Mouse (Mus musculus): Measurements from ENCODE around the gene Kat7. TPM values are rescaled to one million over a fixed set of nuclear protein-coding genes. Genes with fewer than 3 reads are reported as not detected.

The Kat7 gene
- polyA plus RNA-seq, 1 experiment from 2014 or later = 83.4 TPM

DNA sequence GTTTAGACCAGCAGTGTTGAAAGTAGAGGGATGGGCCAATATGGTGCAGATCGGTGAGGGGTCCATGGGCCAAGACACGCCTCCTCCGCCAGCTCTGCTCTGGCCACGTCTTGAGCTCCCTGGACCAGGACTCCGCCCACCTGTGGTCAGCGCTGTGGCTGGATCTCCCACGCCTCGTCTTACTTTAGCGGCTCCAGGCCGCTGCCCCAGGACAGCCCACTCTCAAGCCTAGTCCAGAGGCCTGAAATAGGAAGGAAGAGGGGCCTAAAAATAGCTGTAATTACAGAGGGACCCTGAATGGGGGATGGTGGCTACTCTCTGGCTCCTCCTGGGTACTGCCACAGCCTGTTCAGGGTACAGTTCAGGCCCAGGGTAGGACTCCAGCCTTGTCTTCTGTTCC lies 59.9 kb downstream of the Kat7 start:
- Histone ChIP-seq H3K4me3 (replicated peaks) (no peak overlapping the region), H3K27ac (0 out of 2 replicates have a peak overlapping the region, but pooled peaks have one; percentile 23), H3K4me2 (no peak overlapping the region), H3K4me1 (peaks cover 8% of the 10 kb centered on the region), H3K27me3 (no peaks in the 10 kb centered on the region), H3K36me3 (no peaks in the 10 kb centered on the region), H3K9me3 (replicated peaks) (no peaks in the 10 kb centered on the region), H3K9ac (no peak overlapping the region)
- WGBS = 27% methylated on average over 10 of the region's 10 CpGs
- ATAC-seq (replicated peaks; ENCODE audit: low FRiP score) = peak; percentile 57; the same call in 1 of the 2 replicates

GRCm38 (mm10) chr11:95247065-95247464 lies 63.0 kb downstream of the Kat7 start:
- Histone ChIP-seq H3K4me3 (replicated peaks) (no peak overlapping the region), H3K4me2 (no peak overlapping the region), H3K9ac (no peak overlapping the region), H3K27me3 (no peaks in the 10 kb centered on the region), H3K9me3 (replicated peaks) (no peaks in the 10 kb centered on the region), H3K36me3 (no peaks in the 10 kb centered on the region), H3K27ac (no peak overlapping the region), H3K4me1 (peaks cover 8% of the 10 kb centered on the region)
- no peak for ATAC-seq (replicated peaks; ENCODE audit: low FRiP score)
- WGBS = 59% methylated on average over 14 of the region's 14 CpGs

DNA sequence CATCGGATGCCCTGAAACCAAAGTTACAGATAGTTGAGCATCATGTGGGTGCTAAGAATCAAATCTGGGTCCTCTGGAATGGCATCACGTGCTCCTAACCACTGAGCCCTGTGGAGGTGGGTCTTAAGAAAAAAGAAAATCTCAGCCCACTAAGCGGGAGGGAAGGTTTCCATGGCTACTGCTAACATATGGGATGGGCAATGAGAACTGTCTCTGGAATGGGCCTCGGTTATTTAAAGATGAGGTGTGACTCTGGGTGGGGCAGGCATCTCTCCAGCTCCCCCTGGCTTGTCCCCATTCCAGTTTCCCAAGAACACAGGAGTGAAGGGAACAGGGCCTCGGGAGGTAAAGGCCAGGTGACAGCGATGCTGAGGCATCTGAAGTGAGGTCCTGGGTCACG lies 64.6 kb downstream of the Kat7 start:
- no peak for ATAC-seq (replicated peaks; ENCODE audit: low FRiP score)
- no peaks in the 10 kb centered on the region for H3K27me3 ChIP-seq
- peaks cover 6% of the 10 kb centered on the region for H3K4me1 ChIP-seq
- no peak overlapping the region for H3K4me2 ChIP-seq
- 67% methylated on average over 7 of the region's 7 CpGs for WGBS
- H3K36me3 ChIP-seq = no peaks in the 10 kb centered on the region
- H3K9ac ChIP-seq = no peak overlapping the region
- no peak overlapping the region for H3K27ac ChIP-seq
- no peaks in the 10 kb centered on the region for H3K9me3 ChIP-seq (replicated peaks)
- no peak overlapping the region for H3K4me3 ChIP-seq (replicated peaks)

GRCm38 (mm10) chr11:95242653-95243052 lies 67.4 kb downstream of the Kat7 start:
- Histone ChIP-seq H3K9ac (no peak overlapping the region), H3K36me3 (no peaks in the 10 kb centered on the region), H3K27ac (no peak overlapping the region), H3K9me3 (replicated peaks) (no peaks in the 10 kb centered on the region), H3K27me3 (no peaks in the 10 kb centered on the region), H3K4me2 (no peak overlapping the region), H3K4me3 (replicated peaks) (no peak overlapping the region), H3K4me1 (0 out of 2 replicates have a peak, but pooled peaks cover 5% of the 10 kb centered on the region)
- no peak for ATAC-seq (replicated peaks; ENCODE audit: low FRiP score)
- 50% methylated on average over 6 of the region's 6 CpGs for WGBS

GRCm38 (mm10) chr11:95238477-95238876 lies 71.6 kb downstream of the Kat7 start:
- Histone ChIP-seq H3K4me1 (0 out of 2 replicates have a peak, but pooled peaks cover 8% of the 10 kb centered on the region), H3K36me3 (no peaks in the 10 kb centered on the region), H3K27me3 (0 out of 2 replicates have a peak, but pooled peaks cover 2% of the 10 kb centered on the region), H3K27ac (no peak overlapping the region), H3K9me3 (replicated peaks) (no peaks in the 10 kb centered on the region), H3K4me3 (replicated peaks) (no peak overlapping the region), H3K9ac (no peak overlapping the region), H3K4me2 (no peak overlapping the region)
- WGBS = 59% methylated on average over 6 of the region's 6 CpGs
- ATAC-seq (replicated peaks; ENCODE audit: low FRiP score) = no peak

DNA sequence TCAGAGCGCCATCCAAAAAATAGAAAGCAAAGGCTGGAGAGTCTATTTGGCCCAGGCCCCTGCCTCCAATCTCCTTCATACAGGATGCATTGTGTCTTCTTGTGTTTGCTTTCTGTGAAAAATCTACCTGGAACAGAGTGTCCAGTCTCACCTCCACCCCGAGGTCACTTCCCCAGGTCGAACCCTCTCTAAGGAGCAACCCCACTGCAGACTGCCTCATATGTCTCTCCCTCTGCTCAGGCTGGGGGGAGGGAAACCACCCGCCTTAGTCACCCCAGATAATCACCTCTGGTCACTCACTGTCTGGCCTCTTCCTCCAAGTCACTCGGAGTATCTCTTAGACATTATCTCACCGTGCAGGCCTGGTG lies 77.7 kb downstream of the Kat7 start:
- peaks cover 13% of the 10 kb centered on the region for H3K4me1 ChIP-seq
- no peak overlapping the region for H3K27ac ChIP-seq
- ATAC-seq (replicated peaks; ENCODE audit: low FRiP score) = peak; percentile 20; the same call in 1 of the 2 replicates
- H3K36me3 ChIP-seq = no peaks in the 10 kb centered on the region
- peaks cover 5% of the 10 kb centered on the region; the same call in 1 of the 2 replicates for H3K27me3 ChIP-seq
- no peak overlapping the region for H3K4me3 ChIP-seq (replicated peaks)
- WGBS = 38% methylated on average over 6 of the region's 6 CpGs
- H3K9me3 ChIP-seq (replicated peaks) = no peaks in the 10 kb centered on the region
- no peak overlapping the region for H3K9ac ChIP-seq
- peak overlapping the region; percentile 47 for H3K4me2 ChIP-seq

- H3K9me3 ChIP-seq (replicated peaks) = no peaks in the 10 kb centered on the region
- peak overlapping the region; percentile 47 for H3K4me2 ChIP-seq
- ATAC-seq (replicated peaks; ENCODE audit: low FRiP score) = peak; percentile 54; the same call in 1 of the 2 replicates
- no peaks in the 10 kb centered on the region for H3K36me3 ChIP-seq
- H3K27ac ChIP-seq = no peak overlapping the region
- H3K27me3 ChIP-seq = peaks cover 5% of the 10 kb centered on the region; the same call in 1 of the 2 replicates
- 0 out of 2 replicates have a peak overlapping the region, but pooled peaks have one; percentile 10 for H3K4me3 ChIP-seq (replicated peaks)
- H3K4me1 ChIP-seq = peaks cover 13% of the 10 kb centered on the region
- 12% methylated on average over 24 of the region's 24 CpGs for WGBS
- no peak overlapping the region for H3K9ac ChIP-seq
Observed at GRCm38 (mm10) chr11:95231688-95232328, 78.2 kb downstream of the Kat7 start.

DNA sequence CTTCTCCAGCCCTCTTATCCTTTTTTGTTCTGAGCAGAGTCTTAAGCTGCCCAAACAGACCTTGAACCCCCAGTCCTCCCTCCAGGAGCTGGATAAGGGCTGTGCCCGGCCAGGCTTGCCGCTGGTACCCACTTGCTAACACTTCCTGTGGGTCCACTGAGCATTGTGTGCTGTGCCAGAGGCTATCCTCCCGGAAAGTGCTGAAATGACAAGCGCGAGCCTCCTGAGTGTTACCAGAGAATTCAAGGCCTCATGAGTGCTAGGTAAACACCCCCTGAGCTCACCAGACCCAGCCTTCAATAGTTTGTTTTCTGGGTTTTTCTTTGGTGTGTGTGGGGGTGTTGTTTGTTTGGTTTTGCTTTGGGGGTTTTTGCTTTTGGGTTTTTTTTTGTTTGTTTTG lies 82.6 kb downstream of the Kat7 start:
- Histone ChIP-seq H3K9me3 (replicated peaks) (no peaks in the 10 kb centered on the region), H3K9ac (no peak overlapping the region), H3K4me3 (replicated peaks) (no peak overlapping the region), H3K36me3 (no peaks in the 10 kb centered on the region), H3K27me3 (peaks cover 33% of the 10 kb centered on the region), H3K4me1 (peaks cover 40% of the 10 kb centered on the region), H3K27ac (no peak overlapping the region), H3K4me2 (no peak overlapping the region)
- 49% methylated on average over 5 of the region's 5 CpGs for WGBS
- no peak for ATAC-seq (replicated peaks; ENCODE audit: low FRiP score)

GRCm38 (mm10) chr11:95225448-95225847 lies 84.6 kb downstream of the Kat7 start:
- Histone ChIP-seq H3K36me3 (no peaks in the 10 kb centered on the region), H3K27ac (0 out of 2 replicates have a peak overlapping the region, but pooled peaks have one; percentile 52), H3K27me3 (peaks cover 43% of the 10 kb centered on the region), H3K4me1 (peaks cover 30% of the 10 kb centered on the region), H3K4me3 (replicated peaks) (no peak overlapping the region), H3K9me3 (replicated peaks) (no peaks in the 10 kb centered on the region), H3K4me2 (0 out of 2 replicates have a peak overlapping the region, but pooled peaks have one; percentile 4), H3K9ac (no peak overlapping the region)
- ATAC-seq (replicated peaks; ENCODE audit: low FRiP score) = 0 out of 2 replicates have a peak, but pooled peaks have one; percentile 40
- WGBS = 14% methylated on average over 7 of the region's 7 CpGs

Other genes with a start within 250 kb of the Kat7 start
- gene Itga3, start 233.4 kb downstream of the Kat7 start, polyA plus RNA-seq (2015; fragmentation: Nextera tagmentation; extraction: Ambion mirVana) = 21.0 and 22.9 TPM in 2 replicates
- gene Dlx3, start 190.1 kb downstream of the Kat7 start, polyA plus RNA-seq (2015; fragmentation: Nextera tagmentation; extraction: Ambion mirVana) = 0.78 and 2.5 TPM in 2 replicates
- not detected in 2 replicates for gene Dlx4, start 164.0 kb downstream of the Kat7 start, polyA plus RNA-seq (2015; fragmentation: Nextera tagmentation; extraction: Ambion mirVana)
- gene Tac4, start 48.7 kb downstream of the Kat7 start, polyA plus RNA-seq (2015; fragmentation: Nextera tagmentation; extraction: Ambion mirVana) = 0.17 TPM in 1 of 2 replicates, not detected in the other
- 10.5 TPM in 2 replicates for gene Fam117a, start 26.8 kb upstream of the Kat7 start, polyA plus RNA-seq (2015; fragmentation: Nextera tagmentation; extraction: Ambion mirVana)
- 92.8 and 98.2 TPM in 2 replicates for gene Slc35b1, start 74.4 kb upstream of the Kat7 start, polyA plus RNA-seq (2015; fragmentation: Nextera tagmentation; extraction: Ambion mirVana)
- 139 TPM in 2 replicates for gene Spop, start 103.8 kb upstream of the Kat7 start, polyA plus RNA-seq (2015; fragmentation: Nextera tagmentation; extraction: Ambion mirVana)
- gene Nxph3, start 204.3 kb upstream of the Kat7 start, polyA plus RNA-seq (2015; fragmentation: Nextera tagmentation; extraction: Ambion mirVana) = 0.32 and 0.40 TPM in 2 replicates